Mouse (Mus musculus) erythroblast, embryonic 14.5 days (primary cell): ENCODE data around the gene Pcdh9. TPM values are rescaled to one million over a fixed set of nuclear protein-coding genes. Genes with fewer than 3 reads are reported as not detected.

Source experiments
- H3K27me3 ChIP-seq: 2 replicates; pipeline ENCODE4 v1.6.1; 2012; ENCODE audit warnings: inconsistent platforms; ENCODE audit not compliant: control insufficient read depth
- H3K36me3 ChIP-seq: 2 replicates; pipeline ENCODE4 v1.6.1; 2012; ENCODE audit warnings: mild to moderate bottlenecking, inconsistent platforms; ENCODE audit not compliant: control insufficient read depth
- H3K4me1 ChIP-seq: 2 replicates; pipeline ENCODE4 v1.6.1; 2012; ENCODE audit warnings: inconsistent platforms; ENCODE audit not compliant: control insufficient read depth
- H3K4me3 ChIP-seq: replicated peaks from 2 replicates; pipeline ENCODE3; 2012; ENCODE audit warnings: moderate library complexity, mild to moderate bottlenecking, inconsistent platforms
- H3K9me3 ChIP-seq: 2 replicates; pipeline ENCODE4 v1.6.1; 2012; ENCODE audit warnings: low read length, inconsistent platforms, mixed read lengths; ENCODE audit not compliant: control insufficient read depth
- GATA1 ChIP-seq: IDR thresholded peaks from 2 replicates; pipeline ENCODE4 v1.6.1; 2012; ENCODE audit warnings: low read length, inconsistent platforms, mixed read lengths
- TAL1 ChIP-seq: IDR thresholded peaks from 3 replicates; pipeline ENCODE4 v1.6.1; 2012; ENCODE audit warnings: low read length, inconsistent platforms, mixed read lengths
- polyA plus RNA-seq: library from polyadenylated mRNA; stranded (reverse); fragments of >175 nt; gene quantifications from 2 replicates; pipeline ENCODE4 v1.2.3, GENCODE M21; 2012

Pcdh9 gene
- polyA plus RNA-seq, 1 experiment = not detected

DNA sequence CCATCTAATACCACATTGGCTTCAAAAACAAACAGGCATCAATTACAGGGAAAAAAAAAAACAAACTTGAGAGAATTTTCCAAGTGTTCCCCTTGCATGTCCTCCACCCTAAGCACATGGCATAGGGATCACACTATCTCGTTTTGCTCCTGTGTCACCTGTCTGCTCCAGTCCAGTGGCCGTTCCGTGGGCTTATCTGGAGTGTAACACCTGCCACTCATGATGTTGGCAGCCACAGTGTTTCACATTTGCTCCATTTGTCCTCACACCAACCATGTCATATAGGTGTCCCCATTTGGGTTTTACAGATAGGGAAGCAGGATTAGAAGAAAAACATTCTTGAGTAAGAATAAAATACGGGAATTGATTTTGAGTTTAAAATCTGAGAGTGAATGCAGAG, 514.3 kb downstream of the Pcdh9 start:
- Histone ChIP-seq H3K27me3 (no peaks in the 10 kb centered on the region), H3K36me3 (no peaks in the 10 kb centered on the region), H3K9me3 (no peaks in the 10 kb centered on the region), H3K4me3 (no peak overlapping the region), H3K4me1 (no peaks in the 10 kb centered on the region)
- TF ChIP-seq GATA1 (no peak), TAL1 (no peak)

- no peaks in the 10 kb centered on the region for H3K27me3 ChIP-seq
- H3K4me1 ChIP-seq = no peaks in the 10 kb centered on the region
- H3K9me3 ChIP-seq = no peaks in the 10 kb centered on the region
- H3K4me3 ChIP-seq = no peak overlapping the region
- TF ChIP-seq GATA1 (no peak), TAL1 (no peak)
- no peaks in the 10 kb centered on the region for H3K36me3 ChIP-seq
Measured at GRCm38 (mm10) chr14:93374181-93374580, 516.3 kb downstream of the Pcdh9 start.

DNA sequence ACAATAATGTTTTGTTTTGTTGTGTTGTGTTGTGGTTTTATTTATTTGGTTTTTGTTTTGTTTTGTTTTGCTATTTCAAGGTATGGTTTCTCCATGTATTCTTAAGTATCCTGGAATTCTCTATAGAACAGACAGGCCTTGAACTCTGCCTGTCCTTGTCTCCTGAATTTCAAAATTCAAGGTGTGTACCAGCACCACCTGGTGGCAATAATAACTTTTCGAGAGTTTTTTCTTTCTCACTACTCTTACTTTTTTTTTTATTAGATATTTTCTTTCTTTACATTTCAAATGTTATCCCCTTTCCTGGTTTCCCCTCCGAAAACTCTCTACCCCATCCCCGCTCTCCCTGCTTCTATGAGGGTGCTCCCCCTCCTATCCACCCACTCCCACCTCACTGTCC, 536.3 kb downstream of the Pcdh9 start:
- TF ChIP-seq TAL1 = no peak
- TF ChIP-seq GATA1 = no peak
- H3K9me3 ChIP-seq = no peaks in the 10 kb centered on the region
- no peaks in the 10 kb centered on the region for H3K36me3 ChIP-seq
- no peaks in the 10 kb centered on the region for H3K4me1 ChIP-seq
- H3K27me3 ChIP-seq = no peaks in the 10 kb centered on the region
- no peak overlapping the region for H3K4me3 ChIP-seq

GRCm38 (mm10) chr14:93350906-93351305, 539.6 kb downstream of the Pcdh9 start:
- TF ChIP-seq TAL1 (no peak), GATA1 (no peak)
- Histone ChIP-seq H3K4me3 (no peak overlapping the region), H3K27me3 (no peaks in the 10 kb centered on the region), H3K9me3 (no peaks in the 10 kb centered on the region), H3K36me3 (no peaks in the 10 kb centered on the region), H3K4me1 (no peaks in the 10 kb centered on the region)

- Histone ChIP-seq H3K4me1 (no peaks in the 10 kb centered on the region), H3K4me3 (no peak overlapping the region), H3K36me3 (no peaks in the 10 kb centered on the region), H3K27me3 (no peaks in the 10 kb centered on the region), H3K9me3 (no peaks in the 10 kb centered on the region)
- no peak for TF ChIP-seq TAL1
- no peak for TF ChIP-seq GATA1
Measured at GRCm38 (mm10) chr14:93349166-93349565, 541.3 kb downstream of the Pcdh9 start.

DNA sequence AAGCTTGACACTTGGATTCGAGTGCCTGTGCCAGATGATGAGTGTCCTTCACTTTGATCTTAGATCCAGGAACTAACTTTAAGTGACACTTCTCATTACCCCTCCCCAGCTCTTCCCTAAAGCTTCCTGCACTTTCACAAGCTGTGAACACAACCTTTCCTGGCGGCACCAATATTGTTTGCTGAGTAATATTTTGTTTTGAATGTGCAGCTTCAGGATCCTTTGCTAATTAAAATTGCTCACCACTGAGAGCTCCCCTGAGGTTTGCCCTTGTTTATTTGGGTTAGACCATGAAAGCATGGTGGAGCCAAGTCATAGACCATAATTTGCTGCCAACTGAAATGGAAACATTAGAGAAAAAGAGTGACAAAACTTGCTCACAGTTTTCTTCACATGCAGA, 543.4 kb downstream of the Pcdh9 start:
- H3K4me3 ChIP-seq = no peak overlapping the region
- no peaks in the 10 kb centered on the region for H3K9me3 ChIP-seq
- H3K4me1 ChIP-seq = no peaks in the 10 kb centered on the region
- H3K27me3 ChIP-seq = no peaks in the 10 kb centered on the region
- H3K36me3 ChIP-seq = no peaks in the 10 kb centered on the region
- TF ChIP-seq GATA1 (no peak), TAL1 (no peak)

DNA sequence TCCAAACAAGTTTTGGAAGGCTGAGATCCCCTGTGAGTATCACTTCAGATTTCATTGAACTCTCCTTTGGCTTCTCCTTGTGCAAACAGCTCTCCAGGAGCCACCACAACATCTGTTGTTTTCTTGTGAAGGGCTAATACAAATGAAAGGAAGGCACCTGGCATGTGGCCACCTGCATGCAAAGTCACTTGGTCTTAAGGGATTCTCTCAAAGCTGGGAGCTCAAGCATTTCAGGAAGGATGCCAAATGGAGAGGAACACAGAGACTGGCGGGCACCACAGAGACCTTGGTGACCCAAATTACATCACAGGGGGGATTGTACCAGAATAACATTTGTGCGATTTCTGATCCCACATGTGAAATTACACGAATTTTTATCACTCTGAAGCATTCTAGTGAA, 547.7 kb downstream of the Pcdh9 start:
- Histone ChIP-seq H3K4me3 (no peak overlapping the region), H3K9me3 (no peaks in the 10 kb centered on the region), H3K27me3 (no peaks in the 10 kb centered on the region), H3K36me3 (no peaks in the 10 kb centered on the region), H3K4me1 (no peaks in the 10 kb centered on the region)
- TF ChIP-seq GATA1 (no peak), TAL1 (no peak)

DNA sequence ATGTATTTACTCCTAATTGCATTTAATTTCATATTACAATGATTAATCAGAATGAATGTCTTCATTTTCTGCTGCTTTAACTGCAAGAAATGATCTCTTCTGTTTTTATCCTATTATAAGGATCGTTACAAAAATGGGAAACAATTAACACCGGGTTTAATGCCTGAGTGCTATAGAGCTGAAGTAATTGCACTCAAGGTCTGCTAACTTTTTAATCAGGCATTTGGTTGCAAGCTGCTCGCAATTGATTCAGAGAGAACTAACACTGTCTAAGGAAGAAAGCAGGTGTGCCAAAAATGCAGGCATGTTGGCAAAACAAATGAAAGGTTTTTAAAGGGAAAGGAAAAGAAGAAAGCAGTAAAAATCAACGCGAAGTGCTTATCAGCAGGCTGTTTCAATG, 549.1 kb downstream of the Pcdh9 start:
- TF ChIP-seq GATA1 (no peak), TAL1 (no peak)
- Histone ChIP-seq H3K36me3 (no peaks in the 10 kb centered on the region), H3K4me1 (no peaks in the 10 kb centered on the region), H3K4me3 (no peak overlapping the region), H3K27me3 (no peaks in the 10 kb centered on the region), H3K9me3 (no peaks in the 10 kb centered on the region)

DNA sequence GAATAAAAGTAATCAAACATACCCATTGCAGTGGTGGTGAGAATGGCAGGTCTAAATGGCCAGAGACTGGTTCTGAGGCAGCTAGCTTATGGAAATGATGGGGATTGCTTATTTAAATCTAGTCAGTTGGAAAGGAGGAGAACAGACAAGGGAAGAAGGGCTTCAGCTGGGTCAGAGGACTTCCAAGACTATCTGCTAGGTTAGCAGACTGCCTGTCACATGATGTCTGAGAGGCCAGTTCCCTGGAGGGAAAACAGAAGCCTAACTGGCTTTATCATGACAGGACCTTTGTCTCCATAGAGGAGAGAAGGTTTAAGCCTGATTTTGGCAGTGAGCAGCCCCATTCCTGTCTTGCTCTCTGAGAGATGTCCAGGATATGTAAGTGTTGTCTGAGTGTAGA, 561.2 kb downstream of the Pcdh9 start:
- Histone ChIP-seq H3K4me3 (no peak overlapping the region), H3K36me3 (no peaks in the 10 kb centered on the region), H3K27me3 (no peaks in the 10 kb centered on the region), H3K4me1 (no peaks in the 10 kb centered on the region), H3K9me3 (no peaks in the 10 kb centered on the region)
- TF ChIP-seq TAL1 (no peak), GATA1 (no peak)

GRCm38 (mm10) chr14:93317393-93317792, 573.1 kb downstream of the Pcdh9 start:
- Histone ChIP-seq H3K27me3 (no peaks in the 10 kb centered on the region), H3K9me3 (no peaks in the 10 kb centered on the region), H3K4me1 (no peaks in the 10 kb centered on the region), H3K36me3 (no peaks in the 10 kb centered on the region), H3K4me3 (no peak overlapping the region)
- TF ChIP-seq TAL1 (no peak), GATA1 (no peak)
